Mouse (Mus musculus) ES-E14 (cell line): ENCODE data around the gene Map1lc3b.

Source experiments
- HCFC1 ChIP-seq: IDR thresholded peaks from 2 replicates; pipeline ENCODE4 v1.6.1; 2012; ENCODE audit warnings: low read length, inconsistent platforms, borderline replicate concordance; ENCODE audit not compliant: insufficient read depth
- MAFK ChIP-seq: IDR thresholded peaks from 2 replicates; pipeline ENCODE4 v1.6.1; 2014; ENCODE audit warnings: mild to moderate bottlenecking, low read depth, low read length, inconsistent platforms; ENCODE audit not compliant: insufficient read depth

- no peak for TF ChIP-seq MAFK
- no peak for TF ChIP-seq HCFC1
These were observed 5.4 kb upstream of the Map1lc3b start for GRCm38 (mm10) chr8:121584730-121585129.
